Mouse (Mus musculus): Measurements from ENCODE around the gene Khdc3.
A peak's percentile ranks its signal among the peaks of the same experiment; 100 is the strongest.
"Not testable (repeated sequence)": the region's sequence is repeated elsewhere in the genome, so short reads cannot be mapped to it uniquely, and the experiment has no call there.

The Khdc3 gene

GRCm38 (mm10) chr9:73101536-73101935 is at the start of gene Khdc3:
Khdc3 (plus strand) TSS chr9:73101836.
- no peak for DNase-seq

- DNase-seq: no peak
Observed at GRCm38 (mm10) chr9:73055441-73055911, 46.2 kb upstream of the Khdc3 start.

- DNase-seq: no peak
Observed at GRCm38 (mm10) chr9:73059224-73059623, 42.4 kb upstream of the Khdc3 start.

DNA sequence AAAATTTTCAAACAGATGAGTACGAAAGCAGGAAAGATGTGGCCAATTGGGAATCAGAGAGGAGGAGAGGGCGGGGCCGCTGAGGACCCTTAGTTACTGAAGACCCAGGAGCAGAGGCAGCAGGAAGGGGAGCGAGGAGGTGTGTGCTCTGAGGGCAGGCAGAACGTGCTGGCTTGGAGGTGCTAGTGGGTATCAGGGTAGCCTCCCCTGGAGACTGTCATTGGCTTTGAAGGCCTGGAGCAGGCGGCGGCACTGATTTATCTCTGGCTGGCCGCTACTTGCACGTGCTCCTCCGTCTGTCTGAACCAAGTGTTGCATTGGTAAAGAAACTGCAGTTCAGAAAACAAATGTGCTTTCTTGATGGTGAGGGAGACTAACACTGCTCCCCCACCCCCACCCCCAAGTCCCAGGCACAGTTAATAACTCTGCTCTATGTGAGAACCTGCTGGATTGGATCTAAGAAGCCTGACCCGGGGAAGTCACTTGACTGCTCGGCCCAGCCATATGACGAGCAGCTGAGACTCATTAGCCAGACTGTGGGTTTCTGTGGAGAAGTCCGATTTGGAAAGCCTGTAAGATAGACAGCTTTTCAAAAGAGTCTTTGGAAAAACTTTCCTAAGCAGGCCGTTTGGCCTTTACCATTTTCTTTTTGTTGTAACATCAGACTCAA is 37.9 kb upstream of the Khdc3 start:
- DNase-seq: no peak

- DNase-seq: no peak
Observed at GRCm38 (mm10) chr9:73067086-73067485, 34.5 kb upstream of the Khdc3 start.

DNA sequence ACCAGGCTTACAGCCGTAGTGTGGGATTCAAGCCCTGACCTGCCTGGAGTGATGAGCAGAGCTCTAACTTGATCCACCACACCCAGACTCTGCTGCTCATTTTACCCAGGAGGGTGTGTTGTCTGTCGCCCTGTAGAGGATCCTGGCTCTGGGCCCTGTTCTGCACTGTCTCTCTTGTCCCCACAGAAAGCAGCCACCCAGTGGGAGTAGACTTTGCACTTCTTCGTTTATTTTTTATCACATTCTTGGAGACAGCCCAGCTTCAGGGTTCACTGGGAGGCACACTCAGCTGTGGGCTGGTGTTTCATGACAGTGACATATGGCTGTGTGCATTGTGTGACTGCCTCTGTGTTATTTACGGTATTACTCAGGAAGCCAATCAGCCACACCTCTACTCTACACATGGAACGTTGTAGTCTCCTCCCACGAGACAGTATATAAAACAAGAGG is 33.4 kb upstream of the Khdc3 start:
- DNase-seq: no peak

- DNase-seq: no peak
Observed at GRCm38 (mm10) chr9:73068688-73069087, 32.9 kb upstream of the Khdc3 start.

- no peak for DNase-seq
Observed at GRCm38 (mm10) chr9:73070971-73071659, 30.5 kb upstream of the Khdc3 start.

- no peak for DNase-seq
Observed at GRCm38 (mm10) chr9:73072426-73072825, 29.2 kb upstream of the Khdc3 start.

DNA sequence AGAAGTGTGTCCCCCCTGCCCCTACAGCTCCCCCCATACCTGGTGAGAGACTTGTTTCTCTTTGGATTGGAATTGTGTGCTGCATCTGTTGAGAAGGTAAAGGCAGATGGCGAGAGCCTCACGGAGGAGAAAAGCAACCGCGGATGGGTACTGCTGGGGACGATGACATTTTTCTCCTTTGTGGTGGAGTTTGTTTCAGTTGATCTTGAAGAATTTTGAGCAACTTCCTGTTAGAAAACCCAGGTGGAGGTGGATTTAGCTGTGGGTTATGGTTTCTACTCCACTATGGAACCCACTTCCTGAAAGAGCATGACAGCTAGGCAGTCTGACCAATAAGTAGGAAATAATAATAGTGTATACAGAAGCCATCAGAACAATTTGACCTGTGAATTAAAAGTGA is 28.5 kb upstream of the Khdc3 start:
- DNase-seq: no peak

DNA sequence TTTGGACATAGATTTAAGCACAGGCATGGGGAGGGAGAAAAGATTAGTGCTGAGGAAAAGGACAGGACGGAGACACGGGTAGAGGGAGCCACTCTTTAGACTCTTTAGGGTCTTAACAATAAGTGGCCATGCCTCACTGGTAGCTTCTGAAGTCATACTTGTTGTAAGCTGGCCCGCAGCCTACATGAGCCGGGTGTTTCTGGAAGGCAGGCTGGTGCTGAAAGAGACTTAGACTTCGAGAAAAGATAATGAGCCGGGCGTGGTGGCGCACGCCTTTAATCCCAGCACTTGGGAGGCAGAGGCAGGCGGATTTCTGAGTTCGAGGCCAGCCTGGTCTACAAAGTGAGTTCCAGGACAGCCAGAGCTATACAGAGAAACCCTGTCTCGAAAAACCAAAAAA is 22.3 kb upstream of the Khdc3 start:
- not testable (repeated sequence) for DNase-seq

DNA sequence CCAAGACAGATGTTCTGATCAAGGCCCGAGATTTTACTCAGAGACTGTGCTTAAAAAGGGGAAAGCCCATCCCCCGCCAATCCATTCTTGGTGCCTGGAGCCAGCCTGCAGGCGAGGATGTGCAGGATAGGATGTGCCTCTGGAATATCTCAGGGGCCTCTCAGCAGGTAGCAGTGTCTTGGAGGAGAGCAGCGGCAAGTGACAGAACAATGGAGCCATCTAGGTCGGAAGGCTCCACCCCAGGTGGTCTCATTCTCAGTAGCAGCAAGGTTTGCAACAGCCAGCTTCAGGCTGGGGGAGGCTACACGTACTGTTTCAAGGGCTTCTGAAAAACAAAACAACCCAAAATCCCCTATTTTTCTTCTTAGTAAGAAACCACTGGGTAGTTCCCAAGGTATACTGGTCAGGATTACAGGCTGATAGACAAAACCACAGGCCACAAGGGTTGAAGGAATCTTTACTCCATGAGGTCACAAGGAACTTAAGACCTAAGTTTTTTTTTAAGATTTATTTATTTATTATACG is 21.8 kb upstream of the Khdc3 start:
- no peak for DNase-seq

- no peak for DNase-seq
Observed at GRCm38 (mm10) chr9:73082291-73083000, 19.2 kb upstream of the Khdc3 start.

DNA sequence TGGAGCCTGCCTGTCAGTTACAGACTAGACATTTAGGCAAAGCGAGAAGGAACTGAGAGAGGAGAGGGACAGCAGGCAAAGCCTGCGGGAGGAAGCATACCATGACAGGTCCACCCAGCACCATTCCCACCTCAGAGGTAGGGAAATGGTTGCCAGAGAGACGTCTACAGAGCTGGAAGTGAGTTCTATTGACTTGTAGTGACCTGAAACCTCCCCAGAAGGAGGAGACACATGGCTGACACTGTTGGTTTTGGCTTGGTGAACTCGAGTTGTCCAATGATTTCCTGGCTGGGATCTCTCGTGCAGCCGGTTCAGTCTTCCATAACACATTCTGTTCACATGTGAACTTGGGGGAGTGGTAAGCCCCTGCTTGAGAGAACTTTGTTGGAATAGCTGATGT is 17.7 kb upstream of the Khdc3 start:
- DNase-seq: no peak

DNA sequence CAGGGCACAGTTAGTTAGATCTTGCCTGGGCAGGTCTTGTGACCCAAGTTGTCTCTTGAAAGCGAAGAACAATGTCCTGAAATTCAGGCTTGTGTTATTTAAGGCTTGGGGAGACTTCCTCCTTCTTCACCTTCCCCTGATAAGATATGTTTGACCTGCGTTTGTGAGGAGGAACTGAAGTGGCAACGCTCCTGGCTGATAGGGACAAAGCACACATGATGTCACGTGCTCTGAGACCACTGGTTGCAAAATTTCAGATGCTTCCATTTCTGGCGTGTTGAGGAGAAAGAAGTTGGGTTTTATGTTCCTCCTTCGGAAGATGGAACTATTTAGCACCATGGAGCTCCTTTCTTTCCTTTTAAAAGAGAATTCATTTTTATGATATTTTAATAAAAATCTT is 15.8 kb upstream of the Khdc3 start:
- no peak for DNase-seq

DNA sequence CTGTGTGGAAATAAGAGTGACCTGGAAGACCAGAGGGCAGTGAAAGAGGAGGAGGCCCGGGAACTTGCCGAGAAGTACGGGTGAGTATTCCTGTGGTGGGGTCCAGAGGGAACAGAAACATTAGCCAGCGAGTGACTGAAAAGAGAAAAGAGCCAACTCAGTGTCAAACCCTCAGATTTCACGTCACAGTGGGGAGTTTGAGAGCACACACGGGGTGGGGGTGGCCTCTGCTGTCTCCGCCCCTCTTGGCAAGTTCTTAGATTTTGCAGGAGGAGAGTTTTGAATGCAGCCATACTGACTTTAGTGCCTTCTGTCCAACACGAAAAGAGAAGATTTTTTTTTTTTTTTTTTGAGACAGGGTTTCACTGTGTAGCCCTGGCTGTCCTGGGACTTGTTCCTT is 14.5 kb upstream of the Khdc3 start:
- DNase-seq: no peak

GRCm38 (mm10) chr9:73087581-73087980 is 14.1 kb upstream of the Khdc3 start:
- DNase-seq: no peak

DNA sequence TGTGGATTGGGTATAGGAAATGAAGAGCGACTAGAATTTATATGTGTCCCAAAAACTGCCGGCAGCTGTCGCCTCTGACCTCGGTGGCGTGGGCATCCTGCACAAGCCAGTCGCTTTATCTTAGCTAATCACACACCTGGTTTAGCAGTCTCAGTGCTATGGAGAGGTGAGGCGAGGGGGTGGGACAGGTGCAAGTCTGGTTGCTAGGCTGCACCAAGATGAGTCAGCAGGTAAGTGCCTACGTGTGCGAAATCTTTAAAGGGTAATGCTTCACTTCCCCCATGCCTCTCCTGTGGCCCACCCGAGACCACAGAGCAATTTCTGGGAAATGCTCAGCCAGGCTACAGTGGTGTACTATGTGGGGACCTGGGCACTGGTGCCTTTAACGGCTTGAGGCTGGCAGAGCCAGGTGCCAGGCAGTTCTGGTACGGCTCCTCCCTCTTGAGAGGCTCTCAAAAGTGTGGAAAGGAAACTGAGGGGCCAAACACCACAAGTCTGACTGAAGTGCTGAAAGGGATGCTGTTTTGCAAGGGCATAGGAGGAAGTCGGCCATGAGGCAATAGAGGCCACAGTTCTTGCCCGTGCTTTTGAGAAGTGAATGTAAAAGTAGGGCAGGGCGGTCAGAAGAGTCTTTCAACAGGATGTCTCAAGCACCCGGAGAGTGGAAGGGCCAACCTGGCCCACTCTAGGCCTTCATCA is 12.3 kb upstream of the Khdc3 start:
- peak in 1 of 2 experiments; percentile 8 for DNase-seq

- DNase-seq: no peak
Observed at GRCm38 (mm10) chr9:73090121-73090520, 11.5 kb upstream of the Khdc3 start.

DNA sequence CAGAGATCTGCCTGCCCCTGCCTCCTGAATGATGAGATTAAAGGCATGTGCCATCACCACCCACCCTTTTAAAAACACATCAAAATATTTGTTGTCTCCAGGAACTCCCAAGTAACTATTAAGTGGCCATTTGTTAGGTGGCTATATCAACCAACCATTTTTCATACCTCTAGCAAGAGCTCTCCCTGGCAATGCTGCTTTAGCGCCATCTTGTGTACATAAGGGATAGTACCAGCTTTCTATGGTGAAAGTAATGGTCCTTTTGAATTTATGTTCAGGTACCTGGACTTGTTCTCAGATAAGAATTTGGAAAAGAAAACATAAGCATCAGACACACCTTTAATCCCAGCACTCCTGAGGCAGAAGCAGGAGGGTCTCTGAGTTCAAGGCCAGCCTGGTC is 9.9 kb upstream of the Khdc3 start:
- DNase-seq: peak; percentile 55 to 59

DNA sequence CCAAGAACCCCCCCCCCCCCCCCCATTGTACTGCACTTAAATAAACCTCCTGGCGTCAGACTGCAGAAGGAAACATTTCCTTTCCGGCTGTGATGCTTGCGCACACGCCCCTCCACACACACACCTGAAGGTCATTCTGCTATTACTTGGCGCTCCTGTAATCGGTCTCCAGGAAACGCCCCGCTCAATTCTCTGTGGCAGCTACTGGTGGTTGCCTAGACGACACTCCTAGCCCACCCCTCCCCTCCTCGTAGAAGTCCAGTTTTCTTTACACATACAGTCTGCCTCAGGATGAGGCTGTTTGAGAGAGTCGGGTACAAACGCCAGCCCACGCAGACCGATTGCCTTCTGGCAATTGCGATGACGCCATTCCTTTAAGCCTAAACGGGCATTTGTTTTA is 7.1 kb upstream of the Khdc3 start:
- DNase-seq: no peak

GRCm38 (mm10) chr9:73097898-73098297 is 3.7 kb upstream of the Khdc3 start:
- no peak for DNase-seq

DNA sequence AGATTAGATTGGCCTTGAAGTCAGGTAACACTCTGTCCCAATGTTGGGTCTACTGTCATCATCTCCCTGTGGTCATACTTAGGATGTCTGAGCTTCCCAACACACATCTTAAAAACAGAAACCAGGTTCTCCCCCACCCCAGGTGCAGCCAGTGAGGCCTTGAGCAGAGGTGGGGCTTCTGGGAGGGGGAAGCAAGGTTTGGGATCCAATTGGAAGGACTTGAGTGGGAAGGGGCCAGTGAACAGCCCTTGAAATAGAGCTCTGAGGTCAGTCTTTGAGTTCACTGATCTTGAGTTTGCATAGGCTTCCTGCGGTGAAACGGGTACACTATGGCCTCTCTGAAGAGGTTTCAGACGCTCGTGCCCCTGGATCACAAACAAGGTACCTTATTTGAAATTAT is 545 bp downstream of the Khdc3 start, which contains the start of gene Gm20509:
Gm20509 (plus strand) TSS at position 290 of the 400 bp plus-strand sequence.
- DNase-seq: no peak

Data from B cell, adult 2 months (primary cell).